Mouse (Mus musculus) cerebellum, adult 2 months (tissue): ENCODE measurements around the gene Abca9.

Source experiments
- CTCF ChIP-seq: fragments of 200-500 bp; IDR thresholded peaks from 2 replicates; pipeline ENCODE4 v1.5.1; 2011; ENCODE audit warnings: low read depth, mild to moderate bottlenecking, control low read depth, low read length, moderate library complexity, borderline replicate concordance; ENCODE audit not compliant: insufficient read depth
- POLR2A ChIP-seq: fragments of 200-500 bp; IDR thresholded peaks from 2 replicates; pipeline ENCODE4 v1.6.1; 2011; ENCODE audit warnings: low read length, control low read depth, borderline replicate concordance; ENCODE audit not compliant: insufficient read depth

DNA sequence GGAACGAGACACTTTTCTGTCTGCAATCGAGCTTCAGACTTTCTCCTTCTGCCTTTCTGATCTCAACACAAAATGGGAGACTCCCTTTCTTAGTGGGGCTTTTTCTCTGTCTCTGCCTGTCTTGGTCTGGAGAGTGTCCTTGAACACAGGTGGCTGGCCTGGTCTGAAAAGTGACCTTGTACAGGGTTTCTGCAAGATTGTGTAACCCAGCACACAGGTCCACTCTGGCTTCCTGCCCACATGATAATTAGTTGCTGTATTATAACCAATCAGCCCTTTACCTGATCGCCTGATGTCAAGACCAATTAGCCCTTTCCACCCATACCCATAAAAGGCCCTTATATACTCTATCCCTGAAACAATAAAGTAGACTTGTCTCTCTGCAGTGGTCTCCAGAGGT lies 30.9 kb upstream of the Abca9 start:
- TF ChIP-seq CTCF (no peak), POLR2A (no peak)
